Mouse (Mus musculus) retina, postnatal 1 day (tissue): ENCODE measurements around the gene Elane.

Experiments used
- DNase-seq: peaks from one replicate; pipeline ENCODE4 v3.0.0-alpha.2; 2012

The Elane gene

GRCm38 (mm10) chr10:79916808-79917531 lies 30.9 kb downstream of the Elane start, which contains the start of gene Kiss1r:
Gene Kiss1r (plus strand): TSS chr10:79916971.
- DNase-seq = peak; percentile 83

GRCm38 (mm10) chr10:79917532-79918100 lies 31.6 kb downstream of the Elane start:
- no peak for DNase-seq

- DNase-seq = peak; percentile 67
These were observed 32.4 kb downstream of the Elane start for GRCm38 (mm10) chr10:79918231-79919078.

- DNase-seq = no peak
These were observed 33.3 kb downstream of the Elane start for GRCm38 (mm10) chr10:79919251-79919849.

GRCm38 (mm10) chr10:79920056-79920890 lies 34.2 kb downstream of the Elane start:
- peak; percentile 70 for DNase-seq

GRCm38 (mm10) chr10:79920958-79921535 lies 35.0 kb downstream of the Elane start, which contains the start of gene R3hdm4:
Gene R3hdm4 (minus strand): TSS chr10:79921208.
- peak; percentile 60 for DNase-seq

- DNase-seq = peak; percentile 62
These were observed 35.5 kb downstream of the Elane start for GRCm38 (mm10) chr10:79921572-79921971.

GRCm38 (mm10) chr10:79924998-79925784 lies 39.1 kb downstream of the Elane start:
- DNase-seq = peak; percentile 90

- DNase-seq = no peak
These were observed 39.9 kb downstream of the Elane start for GRCm38 (mm10) chr10:79925785-79926490.

- peak; percentile 95 for DNase-seq
These were observed 40.7 kb downstream of the Elane start, which contains the start of gene Arid3a for GRCm38 (mm10) chr10:79926491-79927323. Gene Arid3a (plus strand): TSS chr10:79927043.

GRCm38 (mm10) chr10:79927324-79928029 lies 41.4 kb downstream of the Elane start:
- peak; percentile 74 for DNase-seq

- DNase-seq = peak; percentile 63
These were observed 42.1 kb downstream of the Elane start for GRCm38 (mm10) chr10:79928030-79928694.

- no peak for DNase-seq
These were observed 43.1 kb downstream of the Elane start for GRCm38 (mm10) chr10:79928907-79929701.

GRCm38 (mm10) chr10:79929967-79930825 lies 44.1 kb downstream of the Elane start:
- DNase-seq = no peak

GRCm38 (mm10) chr10:79930826-79931186 lies 44.8 kb downstream of the Elane start:
- DNase-seq = no peak

- no peak for DNase-seq
These were observed 45.8 kb downstream of the Elane start for GRCm38 (mm10) chr10:79931797-79932196.
